Mouse (Mus musculus): ENCODE results near the gene Gm3286. TPM values are rescaled to one million over a fixed set of nuclear protein-coding genes. Genes with fewer than 3 reads are reported as not detected.
"Not testable (repeated sequence)": the region's sequence is repeated elsewhere in the genome, so short reads cannot be mapped to it uniquely, and the experiment has no call there.

The Gm3286 gene
- polyA plus RNA-seq (2014; fragmentation: Nextera tagmentation; extraction: Ambion mirVana): not detected in 2 replicates

- not testable (repeated sequence) for H3K9ac ChIP-seq (ENCODE audit: low read depth, low read length); H3K36me3 ChIP-seq (ENCODE audit: control insufficient read depth, insufficient read depth, low read length); ATAC-seq (ENCODE audit: low FRiP score, low TSS enrichment); H3K4me3 ChIP-seq (ENCODE audit: low read length); H3K27me3 ChIP-seq (ENCODE audit: control insufficient read depth, insufficient read depth, low read length); H3K4me1 ChIP-seq (ENCODE audit: control insufficient read depth, insufficient read depth, low read length); H3K4me2 ChIP-seq (replicated peaks; ENCODE audit: low read depth, low read length); H3K27ac ChIP-seq (ENCODE audit: low read depth, low read length); H3K9me3 ChIP-seq (ENCODE audit: control insufficient read depth, low read length)
Observed at GRCm38 (mm10) chr5:95510458-95510857, at the start of gene Gm3286. Gm3286 (plus strand) TSS chr5:95510758.

Other genes starting within 250 kb of the Gm3286 start
- gene Gm10424, start 238.0 kb upstream of the Gm3286 start, polyA plus RNA-seq (2014; fragmentation: Nextera tagmentation; extraction: Ambion mirVana): not detected in 2 replicates
- gene Gm3259, start 204.8 kb upstream of the Gm3286 start, polyA plus RNA-seq (2014; fragmentation: Nextera tagmentation; extraction: Ambion mirVana): not detected in 2 replicates
- gene D5Ertd577e, start 54.0 kb upstream of the Gm3286 start, polyA plus RNA-seq (2014; fragmentation: Nextera tagmentation; extraction: Ambion mirVana): not detected in 2 replicates
- gene Gm7971, start 84.1 kb downstream of the Gm3286 start, polyA plus RNA-seq (2014; fragmentation: Nextera tagmentation; extraction: Ambion mirVana): not detected in 2 replicates
- gene Gm7978, start 225.4 kb downstream of the Gm3286 start, polyA plus RNA-seq (2014; fragmentation: Nextera tagmentation; extraction: Ambion mirVana): not detected in 2 replicates
- not detected in 2 replicates for gene Gm7982, start 231.3 kb downstream of the Gm3286 start, polyA plus RNA-seq (2014; fragmentation: Nextera tagmentation; extraction: Ambion mirVana)

Measured in kidney, embryonic 14.5 days (tissue).